Comparison of ENCODE assay signal across 30 mouse cellular contexts in genomic region chr3:27432981-27433380, GRCm38 (mm10).
DNase-seq lines count a peak whose midpoint lies in the region; ATAC-seq and TF ChIP-seq lines count a peak whose summit lies in the region.
"Had no signal": no experiment of that assay in that cellular context is flagged by ENCODE, and none has a peak within 500 bp of the region (broad histone marks: within the 10 kb centered on the region; RNA-seq: fewer than 3 reads in every experiment).

No protein-coding gene starts in this region.

- no peak for TF ChIP-seq EP300 in lung, postnatal 0 days (IDR thresholded peaks at IDR 0.05)

- no peak overlapping the region for H3K4me2 ChIP-seq in intestine, embryonic 15.5 days (replicated peaks)
- H3K4me2 ChIP-seq in intestine, postnatal 0 days (replicated peaks; ENCODE audit: low read depth) = no peak overlapping the region
- no peak overlapping the region for H3K4me2 ChIP-seq in lung, postnatal 0 days (replicated peaks; ENCODE audit: low read depth, low read length)
- no peak overlapping the region for H3K4me2 ChIP-seq in midbrain, postnatal 0 days (ENCODE audit: low read depth, low read length, poor library complexity, severe bottlenecking)
- H3K4me2 ChIP-seq: forebrain, embryonic 13.5 days; heart, embryonic 13.5 days; hindbrain, embryonic 15.5 days; limb, embryonic 15.5 days; liver, embryonic 13.5 days; neural tube, embryonic 15.5 days had no signal

- H3K36me3 ChIP-seq in intestine, embryonic 15.5 days = 0 out of 2 replicates have a peak, but pooled peaks cover 5% of the 10 kb centered on the region
- H3K36me3 ChIP-seq in intestine, postnatal 0 days (ENCODE audit: control insufficient read depth, insufficient read depth) = peaks cover 34% of the 10 kb centered on the region
- peaks cover 15% of the 10 kb centered on the region; the same call in 1 of the 2 replicates for H3K36me3 ChIP-seq in lung, postnatal 0 days (ENCODE audit: insufficient read depth, low read length)
- peaks cover 3% of the 10 kb centered on the region; the same call in 1 of the 2 replicates for H3K36me3 ChIP-seq in midbrain, postnatal 0 days (ENCODE audit: insufficient read depth, low read length)
- H3K36me3 ChIP-seq: G1E; hindbrain, embryonic 15.5 days had no signal

- ATAC-seq in intestine, embryonic 15.5 days = peak; percentile 37; the same call in 1 of the 2 replicates
- no peak for ATAC-seq in intestine, postnatal 0 days
- no peak for ATAC-seq in lung, postnatal 0 days
- no peak for ATAC-seq in midbrain, postnatal 0 days (ENCODE audit: low FRiP score)
- ATAC-seq: forebrain, embryonic 13.5 days; inflammation-experienced regulatory T-cells, adult 6 months; Patski had no signal

- H3K9ac ChIP-seq in intestine, embryonic 15.5 days = no peak overlapping the region
- H3K9ac ChIP-seq in intestine, postnatal 0 days (ENCODE audit: low read depth, low read length) = no peak overlapping the region
- H3K9ac ChIP-seq in lung, postnatal 0 days (replicated peaks; ENCODE audit: low read depth) = no peak overlapping the region
- no peak overlapping the region for H3K9ac ChIP-seq in midbrain, postnatal 0 days (replicated peaks; ENCODE audit: low read length, poor library complexity, severe bottlenecking)
- H3K9ac ChIP-seq: forebrain, embryonic 13.5 days; heart, embryonic 13.5 days; hindbrain, embryonic 15.5 days; limb, embryonic 15.5 days; liver, embryonic 13.5 days; neural tube, embryonic 15.5 days had no signal

- WGBS in intestine, embryonic 15.5 days = 74% methylated on average over 3 of the region's 3 CpGs
- 67% methylated on average over 3 of the region's 3 CpGs for WGBS in intestine, postnatal 0 days
- WGBS in lung, postnatal 0 days = 68% methylated on average over 3 of the region's 3 CpGs
- WGBS in lung, adult 2 months = 84% methylated on average over 3 of the region's 3 CpGs
- WGBS in midbrain, postnatal 0 days = 83% methylated on average over 3 of the region's 3 CpGs

- no peak overlapping the region for H3K4me3 ChIP-seq in intestine, embryonic 15.5 days (replicated peaks)
- no peak overlapping the region for H3K4me3 ChIP-seq in intestine, postnatal 0 days (ENCODE audit: low read depth, low read length)
- H3K4me3 ChIP-seq in lung, postnatal 0 days (ENCODE audit: low read depth, low read length) = no peak overlapping the region
- H3K4me3 ChIP-seq in lung, adult 2 months (replicated peaks; ENCODE audit: extremely low read depth, low read depth, low read length) = no peak overlapping the region
- H3K4me3 ChIP-seq in midbrain, postnatal 0 days (ENCODE audit: low read depth, low read length) = no peak overlapping the region
- H3K4me3 ChIP-seq: forebrain, embryonic 13.5 days; heart, embryonic 13.5 days; hindbrain, embryonic 10.5 days; hindbrain, embryonic 15.5 days; limb, embryonic 10.5 days; limb, embryonic 15.5 days; liver, embryonic 13.5 days; neural tube, embryonic 15.5 days had no signal

- H3K27ac ChIP-seq in intestine, embryonic 15.5 days = no peak overlapping the region
- no peak overlapping the region for H3K27ac ChIP-seq in intestine, postnatal 0 days (ENCODE audit: low read depth, low read length)
- no peak overlapping the region for H3K27ac ChIP-seq in lung, postnatal 0 days (ENCODE audit: low read length)
- no peak overlapping the region for H3K27ac ChIP-seq in midbrain, postnatal 0 days (ENCODE audit: low read depth, low read length)
- H3K27ac ChIP-seq: forebrain, embryonic 13.5 days; heart, embryonic 13.5 days; hindbrain, embryonic 10.5 days; hindbrain, embryonic 15.5 days; limb, embryonic 10.5 days; limb, embryonic 15.5 days; liver, embryonic 13.5 days; neural tube, embryonic 15.5 days had no signal

- no peaks in the 10 kb centered on the region for H3K27me3 ChIP-seq in intestine, embryonic 15.5 days (replicated peaks)
- no peaks in the 10 kb centered on the region for H3K27me3 ChIP-seq in intestine, postnatal 0 days (replicated peaks; ENCODE audit: control insufficient read depth, insufficient read depth, low read length)
- H3K27me3 ChIP-seq in lung, postnatal 0 days (replicated peaks; ENCODE audit: insufficient read depth, low read length) = no peaks in the 10 kb centered on the region
- H3K27me3 ChIP-seq in midbrain, postnatal 0 days (ENCODE audit: insufficient read depth, low read length) = no peaks in the 10 kb centered on the region
- H3K27me3 ChIP-seq: forebrain, embryonic 13.5 days; heart, embryonic 13.5 days; hindbrain, embryonic 15.5 days; limb, embryonic 15.5 days; liver, embryonic 13.5 days; neural tube, embryonic 15.5 days; Patski had no signal

- no peaks in the 10 kb centered on the region for H3K9me3 ChIP-seq in intestine, embryonic 15.5 days
- H3K9me3 ChIP-seq in intestine, postnatal 0 days (ENCODE audit: control insufficient read depth) = no peaks in the 10 kb centered on the region
- no peaks in the 10 kb centered on the region for H3K9me3 ChIP-seq in lung, postnatal 0 days (ENCODE audit: low read length)
- H3K9me3 ChIP-seq in midbrain, postnatal 0 days (ENCODE audit: low read length) = no peaks in the 10 kb centered on the region
- H3K9me3 ChIP-seq: forebrain, embryonic 13.5 days; G1E; heart, embryonic 13.5 days; hindbrain, embryonic 10.5 days; hindbrain, embryonic 15.5 days; limb, embryonic 10.5 days; limb, embryonic 15.5 days; liver, embryonic 13.5 days; neural tube, embryonic 15.5 days had no signal

- peaks cover 6% of the 10 kb centered on the region; the same call in 1 of the 2 replicates for H3K4me1 ChIP-seq in intestine, embryonic 15.5 days (replicated peaks)
- H3K4me1 ChIP-seq in intestine, postnatal 0 days (replicated peaks; ENCODE audit: control insufficient read depth, insufficient read depth, low read length) = no peaks in the 10 kb centered on the region
- H3K4me1 ChIP-seq in lung, postnatal 0 days (ENCODE audit: insufficient read depth, low read depth, low read length) = no peaks in the 10 kb centered on the region
- no peaks in the 10 kb centered on the region for H3K4me1 ChIP-seq in lung, adult 2 months (ENCODE audit: control insufficient read depth, insufficient read depth, low read length)
- no peaks in the 10 kb centered on the region for H3K4me1 ChIP-seq in midbrain, postnatal 0 days (ENCODE audit: insufficient read depth, low read length)
- H3K4me1 ChIP-seq: forebrain, embryonic 13.5 days; liver, embryonic 13.5 days had no signal

- no peak for TF ChIP-seq CTCF in intestine, postnatal 0 days (IDR thresholded peaks at IDR 0.05; ENCODE audit: low read depth)
- TF ChIP-seq CTCF in lung, postnatal 0 days (IDR thresholded peaks at IDR 0.05) = no peak
- no peak for TF ChIP-seq CTCF in lung, adult 2 months (IDR thresholded peaks at IDR 0.05; ENCODE audit: insufficient read depth, low read length)
- no peak for TF ChIP-seq CTCF in midbrain, postnatal 0 days (IDR thresholded peaks at IDR 0.05)

- DNase-seq in lung, postnatal 0 days (ENCODE audit: low spot score) = peak; percentile 19
- DNase-seq in lung, adult 2 months = no peak
- DNase-seq in kidney, postnatal 36 days = peak; percentile 28 to 32
- DNase-seq in embryo, embryonic 10.5 days (ENCODE audit: low spot score) = no peak
- no peak for DNase-seq in midbrain, postnatal 0 days (ENCODE audit: low spot score)
- DNase-seq: adrenal gland, postnatal 14 days; cerebellum, adult 11 months; cerebellum, adult 9-10 months; cerebellum, postnatal 36 days; gastrocnemius, postnatal 10 days; heart, postnatal 10 days; layer of hippocampus, adult 9-11 months; liver, embryonic 13.5 days; lung, postnatal 14 days; midbrain, embryonic 14.5 days; retina, postnatal 1 day; right cerebral cortex, postnatal 14 days; thymus, adult 2 months had no signal

- TF ChIP-seq POLR2A in lung, adult 2 months (IDR thresholded peaks at IDR 0.05; ENCODE audit: borderline replicate concordance, extremely low read depth, low read depth, low read length) = no peak

Comparison
In these comparisons a context has a peak if more than half of its experiments do, and no peak if none do; other contexts are left out.
1. DNase-seq: peak in lung, postnatal 0 days (single experiment) and kidney, postnatal 36 days (2 of 2); none in lung, adult 2 months (single experiment), embryo, embryonic 10.5 days (single experiment) and midbrain, postnatal 0 days (single experiment).